Mouse (Mus musculus) G1E (cell line): ENCODE measurements around the gene Tec. TPM values are rescaled to one million over a fixed set of nuclear protein-coding genes. Genes with fewer than 3 reads are reported as not detected.

Experiments used
- ATAC-seq: 2 replicates; pipeline ENCODE4 v1.8.0; 2016; ENCODE audit warnings: mild to moderate bottlenecking; ENCODE audit not compliant: insufficient number of reproducible peaks, poor library complexity, low FRiP score, severe bottlenecking; ENCODE audit errors: extremely low read depth
- DNase-seq: peaks from one replicate; pipeline ENCODE4 v3.0.0; 2012; ENCODE audit warnings: low spot score
- H3K27me3 ChIP-seq: 2 replicates; pipeline ENCODE4 v1.6.1; 2012; ENCODE audit warnings: mild to moderate bottlenecking, low read length, inconsistent platforms; ENCODE audit not compliant: insufficient read depth
- H3K36me3 ChIP-seq: replicated peaks from 2 replicates; pipeline ENCODE3; 2012; ENCODE audit warnings: mild to moderate bottlenecking, inconsistent platforms
- H3K4me1 ChIP-seq: 2 replicates; pipeline ENCODE4 v1.6.1; 2012; ENCODE audit warnings: low read depth, low read length, inconsistent platforms, mixed read lengths; ENCODE audit not compliant: insufficient read depth
- H3K4me3 ChIP-seq: 2 replicates; pipeline ENCODE4 v1.5.1; 2012; ENCODE audit warnings: low read depth, mild to moderate bottlenecking, inconsistent platforms, low read length, moderate library complexity, mixed read lengths
- H3K9me3 ChIP-seq: replicated peaks from 2 replicates; pipeline ENCODE4 v1.6.1; 2012; ENCODE audit warnings: inconsistent platforms
- CTCF ChIP-seq: IDR thresholded peaks from 2 replicates; pipeline ENCODE4 v1.5.1; 2012; ENCODE audit warnings: low read depth, low read length, inconsistent platforms, mixed read lengths
- GATA1 ChIP-seq: IDR thresholded peaks from 2 replicates; pipeline ENCODE4 v1.6.1; 2012; ENCODE audit warnings: borderline replicate concordance, low read length, inconsistent platforms, mixed read lengths
- GATA2 ChIP-seq: IDR thresholded peaks from 2 replicates; pipeline ENCODE4 v1.6.1; 2012; ENCODE audit warnings: low read depth, low read length, inconsistent platforms, borderline replicate concordance
- POLR2AphosphoS5 ChIP-seq: IDR thresholded peaks from 2 replicates; pipeline ENCODE4 v1.6.1; 2012; ENCODE audit warnings: low read depth, low read length, inconsistent platforms; ENCODE audit not compliant: insufficient replicate concordance
- TAL1 ChIP-seq: conservative IDR thresholded peaks from 2 replicates; pipeline ENCODE4 v1.6.1; 2012; ENCODE audit warnings: low read depth, low read length, inconsistent platforms, mixed read lengths
- polyA plus RNA-seq: library from polyadenylated mRNA; stranded (reverse); fragments of >175 nt; gene quantifications from 2 replicates; pipeline ENCODE4 v1.2.3, GENCODE M21; 2012
- total RNA-seq, 2 experiments: library from RNA; stranded (forward) in 1 of 2; stranded (reverse) in 1 of 2; fragments of 200-1000 nt in 1 of 2; fragments of >200 nt in 1 of 2; fragmentation: Nextera tagmentation in 1 of 2; gene quantifications; 2 replicates each; pipeline ENCODE4 v1.2.3; 2014 to 2017

The Tec gene
- total and polyA plus RNA-seq, 3 experiments: 2.9 to 91.6 (median 45.7) TPM

GRCm38 (mm10) chr5:72866260-72866905 is 1.9 kb downstream of the Tec start:
- DNase-seq: no peak
- Histone ChIP-seq H3K27me3 (peaks cover 31% of the 10 kb centered on the region), H3K9me3 (peaks cover 4% of the 10 kb centered on the region), H3K4me3 (peak overlapping the region; percentile 0; the same call in 1 of the 2 replicates), H3K4me1 (peaks cover 74% of the 10 kb centered on the region), H3K36me3 (peaks cover 14% of the 10 kb centered on the region)
- no peak for ATAC-seq
- TF ChIP-seq CTCF: no peak
- no peak for TF ChIP-seq GATA1
- no peak for TF ChIP-seq GATA2
- TF ChIP-seq TAL1: peak; percentile 36; the same call in 1 of the 2 replicates

GRCm38 (mm10) chr5:72864654-72865178 is 3.6 kb downstream of the Tec start:
- H3K27me3 ChIP-seq: peaks cover 31% of the 10 kb centered on the region
- H3K36me3 ChIP-seq: peaks cover 25% of the 10 kb centered on the region
- H3K9me3 ChIP-seq: peaks cover 3% of the 10 kb centered on the region; the same call in 1 of the 2 replicates
- ATAC-seq (no peak), DNase-seq (no peak)
- no peak for TF ChIP-seq CTCF
- no peak for TF ChIP-seq POLR2AphosphoS5
- TF ChIP-seq TAL1: no peak
- no peak for TF ChIP-seq GATA2
- no peak for TF ChIP-seq GATA1
- H3K4me1 ChIP-seq: peaks cover 70% of the 10 kb centered on the region
- peak overlapping the region; percentile 52; the same call in 1 of the 2 replicates for H3K4me3 ChIP-seq

GRCm38 (mm10) chr5:72863166-72863565 is 5.1 kb downstream of the Tec start:
- DNase-seq (no peak), ATAC-seq (no peak)
- H3K4me3 ChIP-seq: peak overlapping the region; percentile 21; the same call in 1 of the 2 replicates
- H3K4me1 ChIP-seq: peaks cover 66% of the 10 kb centered on the region
- peaks cover 11% of the 10 kb centered on the region for H3K9me3 ChIP-seq
- peaks cover 40% of the 10 kb centered on the region for H3K36me3 ChIP-seq
- TF ChIP-seq TAL1: no peak
- TF ChIP-seq GATA2: no peak
- TF ChIP-seq POLR2AphosphoS5: no peak
- TF ChIP-seq CTCF: no peak
- TF ChIP-seq GATA1: no peak
- peaks cover 34% of the 10 kb centered on the region for H3K27me3 ChIP-seq

DNA sequence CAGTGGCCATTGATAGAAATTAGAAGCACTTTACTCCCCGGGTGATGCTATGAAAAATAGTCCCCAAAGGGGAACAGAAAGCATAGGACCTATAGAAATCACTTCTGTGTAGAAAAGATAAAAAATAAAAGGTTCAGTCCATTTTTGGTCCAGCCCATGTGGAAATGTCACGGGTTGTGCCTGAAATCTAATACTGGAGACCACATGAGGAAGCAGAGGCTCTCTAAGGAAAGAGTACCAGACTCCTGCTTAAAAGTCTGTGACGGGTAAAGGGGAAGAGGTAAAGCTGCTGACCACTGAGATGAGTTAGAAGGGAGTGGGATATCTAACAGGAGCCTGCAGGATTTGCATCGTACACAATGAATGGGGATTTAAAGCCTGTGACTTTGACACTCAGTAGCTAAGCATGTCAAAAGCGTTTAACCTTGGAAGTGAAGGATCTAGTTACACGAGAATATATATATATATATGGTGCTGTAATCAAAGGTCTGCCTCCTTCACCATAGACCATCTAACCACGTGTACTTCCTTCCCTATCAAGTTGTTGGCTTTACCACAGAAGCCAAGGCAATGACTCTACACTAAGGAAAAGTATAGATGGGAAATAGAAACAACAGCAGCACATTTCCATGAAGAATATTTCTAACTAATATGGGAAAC is 6.4 kb downstream of the Tec start:
- Histone ChIP-seq H3K27me3 (peaks cover 24% of the 10 kb centered on the region), H3K9me3 (peaks cover 11% of the 10 kb centered on the region), H3K4me1 (peaks cover 64% of the 10 kb centered on the region), H3K4me3 (no peak overlapping the region), H3K36me3 (peaks cover 51% of the 10 kb centered on the region)
- ATAC-seq: no peak
- no peak for DNase-seq
- TF ChIP-seq CTCF: no peak
- TF ChIP-seq GATA2: no peak
- no peak for TF ChIP-seq POLR2AphosphoS5
- no peak for TF ChIP-seq TAL1
- no peak for TF ChIP-seq GATA1

DNA sequence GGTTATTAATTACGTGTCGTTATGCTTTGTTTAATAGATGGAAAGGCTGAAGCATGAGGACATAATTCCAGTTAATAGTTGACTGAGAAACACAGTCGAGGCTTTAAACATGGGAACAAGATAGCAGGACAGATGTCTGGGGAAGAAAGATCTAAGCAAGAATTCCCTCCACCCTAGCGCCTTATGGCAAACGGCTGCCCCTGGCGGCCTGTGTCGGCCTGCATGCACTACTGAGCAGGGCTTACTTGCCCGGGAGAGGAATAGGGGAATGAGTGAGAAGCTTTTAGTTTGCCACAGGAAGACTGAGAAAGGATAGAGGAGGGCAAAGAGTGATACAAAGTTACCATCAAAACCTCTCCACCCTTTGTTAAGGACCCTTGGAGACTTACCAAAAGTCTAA is 7.4 kb downstream of the Tec start:
- Histone ChIP-seq H3K9me3 (peaks cover 11% of the 10 kb centered on the region), H3K36me3 (peaks cover 60% of the 10 kb centered on the region), H3K4me1 (peaks cover 65% of the 10 kb centered on the region), H3K4me3 (no peak overlapping the region), H3K27me3 (peaks cover 28% of the 10 kb centered on the region)
- no peak for ATAC-seq
- TF ChIP-seq CTCF (no peak), GATA1 (no peak), POLR2AphosphoS5 (no peak), GATA2 (no peak), TAL1 (no peak)
- DNase-seq: no peak

- Histone ChIP-seq H3K4me3 (no peak overlapping the region), H3K4me1 (peaks cover 62% of the 10 kb centered on the region), H3K27me3 (peaks cover 30% of the 10 kb centered on the region), H3K9me3 (peaks cover 11% of the 10 kb centered on the region), H3K36me3 (peaks cover 64% of the 10 kb centered on the region)
- ATAC-seq (no peak), DNase-seq (no peak)
- no peak for TF ChIP-seq POLR2AphosphoS5
- TF ChIP-seq CTCF: no peak
Observed at GRCm38 (mm10) chr5:72858306-72858705, 10.0 kb downstream of the Tec start.
